Mouse (Mus musculus): ENCODE measurements at regions not wholly inside any gene's neighbourhood (a gene's known extent, or its start where the extent isn't known, plus 50 kb on each side); places are given as distances from the start of the nearest gene placed in this dataset.

DNA sequence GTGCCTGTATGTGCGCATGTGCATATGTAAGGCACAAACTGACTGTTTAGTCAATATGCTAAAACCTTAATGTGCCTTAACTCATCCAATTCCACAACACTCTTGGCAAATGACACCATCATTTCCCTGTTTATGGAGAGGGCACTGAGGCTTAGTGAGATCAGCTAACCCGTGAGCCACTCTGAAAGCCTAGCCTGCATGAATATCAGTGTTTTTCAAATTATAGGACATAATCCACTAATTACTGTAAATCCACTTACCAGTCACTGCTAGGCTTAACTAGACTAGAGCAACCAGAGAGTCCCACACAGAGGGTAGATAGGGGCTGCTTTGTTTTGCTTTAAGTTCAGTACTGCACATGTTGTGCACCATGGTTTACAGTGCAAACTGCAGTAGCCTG is 127.5 kb upstream of the Ankrd55 start:
- H3K4me3 ChIP-seq (ENCODE audit: insufficient read depth, low read depth, low read length), result no peak overlapping the region
- H3K4me1 ChIP-seq (ENCODE audit: control insufficient read depth, insufficient read depth, insufficient read length, low read length), result peaks cover 16% of the 10 kb centered on the region
- peak overlapping the region; percentile 72; the same call in 1 of the 2 replicates for H3K27ac ChIP-seq (replicated peaks; ENCODE audit: low read depth, low read length)

DNA sequence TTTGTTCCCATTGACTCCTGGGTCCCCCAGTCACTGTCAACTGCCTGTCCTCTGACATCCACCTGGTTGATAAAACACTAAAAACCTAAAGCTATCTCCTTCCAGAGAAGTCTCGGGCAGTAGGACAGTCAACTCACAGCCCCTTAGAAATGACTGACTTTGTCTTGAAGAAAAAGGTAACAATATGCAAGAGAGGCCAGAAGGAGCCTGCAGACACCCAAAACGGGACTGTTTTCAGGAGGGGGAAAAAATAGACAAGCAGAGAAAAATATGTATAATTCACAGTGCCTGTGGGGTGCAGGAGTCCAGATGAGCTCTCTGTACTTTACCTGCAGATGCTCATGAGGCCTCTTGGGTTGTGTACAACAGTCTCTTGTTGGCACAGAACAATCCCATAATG is 126.4 kb upstream of the Ankrd55 start:
- H3K4me1 ChIP-seq (ENCODE audit: control insufficient read depth, insufficient read depth, insufficient read length, low read length), result peaks cover 16% of the 10 kb centered on the region
- no peak overlapping the region for H3K4me3 ChIP-seq (ENCODE audit: insufficient read depth, low read depth, low read length)
- H3K27ac ChIP-seq (replicated peaks; ENCODE audit: low read depth, low read length), result no peak overlapping the region

DNA sequence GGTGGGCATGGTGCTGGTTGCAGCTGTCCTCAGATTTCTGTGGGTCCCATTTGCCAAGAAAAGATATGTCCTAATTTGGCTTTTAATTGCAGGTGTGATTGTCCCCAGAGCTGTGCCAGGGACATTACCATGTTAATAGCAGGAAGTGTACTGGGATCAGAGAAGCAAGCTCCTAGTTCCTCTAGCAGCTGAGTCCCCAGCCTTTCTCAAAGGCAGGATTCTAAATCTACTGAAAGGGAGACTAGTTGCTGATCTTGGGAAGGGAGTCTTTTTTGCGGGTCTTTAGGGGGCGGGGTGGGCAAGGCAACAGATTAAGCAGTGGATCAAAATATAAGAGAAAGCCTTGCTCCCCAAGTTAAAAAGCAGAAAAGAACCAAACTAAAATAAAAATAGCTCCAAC is 122.3 kb upstream of the Ankrd55 start:
- H3K4me1 ChIP-seq (ENCODE audit: control insufficient read depth, insufficient read depth, insufficient read length, low read length), result no peaks in the 10 kb centered on the region; the same call in 1 of the 2 replicates
- no peak overlapping the region for H3K4me3 ChIP-seq (ENCODE audit: insufficient read depth, low read depth, low read length)
- no peak overlapping the region for H3K27ac ChIP-seq (replicated peaks; ENCODE audit: low read depth, low read length)

DNA sequence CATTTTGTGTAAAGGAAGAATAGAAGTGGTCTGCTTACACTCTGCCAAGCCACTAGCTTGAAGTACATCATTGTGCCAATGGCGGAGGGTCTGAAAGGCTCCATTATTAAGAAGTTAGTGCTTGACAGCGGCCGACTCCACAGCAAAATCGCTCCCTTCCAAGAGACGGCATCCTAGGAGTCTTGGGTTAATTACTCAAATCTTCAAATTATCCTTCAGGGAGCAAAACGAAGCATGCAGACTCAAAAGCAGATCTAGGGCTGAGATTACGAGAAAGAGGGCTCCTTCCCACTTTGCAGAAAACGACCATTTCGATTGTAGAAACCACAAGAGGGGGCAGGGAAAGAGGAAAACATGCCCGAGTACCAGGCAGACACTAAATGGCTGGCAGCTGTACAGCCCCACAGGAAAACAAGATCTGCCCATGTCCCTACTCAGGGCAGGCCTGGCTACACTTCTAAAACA is 121.9 kb upstream of the Ankrd55 start:
- Histone ChIP-seq H3K27ac (replicated peaks; ENCODE audit: low read depth, low read length) (no peak overlapping the region), H3K4me3 (ENCODE audit: insufficient read depth, low read depth, low read length) (no peak overlapping the region), H3K4me1 (ENCODE audit: control insufficient read depth, insufficient read depth, insufficient read length, low read length) (no peaks in the 10 kb centered on the region)

DNA sequence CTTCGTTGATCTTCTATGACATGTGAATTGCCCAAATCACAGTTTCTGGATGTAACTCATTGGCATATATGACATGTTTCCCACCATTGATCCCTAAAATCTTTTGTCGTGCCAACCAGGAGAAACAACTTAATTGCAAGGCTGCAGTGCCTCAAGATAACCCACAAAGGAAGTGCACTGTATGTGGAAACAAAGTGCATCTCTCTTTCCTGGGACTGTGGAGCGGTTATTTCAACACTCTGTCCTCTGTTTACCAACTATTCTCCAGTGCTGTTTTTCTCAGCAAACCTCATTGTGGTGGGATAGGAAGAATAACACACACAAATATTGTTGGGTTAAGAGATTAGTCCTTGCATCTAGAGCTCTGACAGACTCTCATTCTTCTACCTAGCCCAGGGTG is 119.8 kb upstream of the Ankrd55 start:
- Histone ChIP-seq H3K4me3 (ENCODE audit: insufficient read depth, low read depth, low read length) (no peak overlapping the region), H3K27ac (replicated peaks; ENCODE audit: low read depth, low read length) (no peak overlapping the region)

DNA sequence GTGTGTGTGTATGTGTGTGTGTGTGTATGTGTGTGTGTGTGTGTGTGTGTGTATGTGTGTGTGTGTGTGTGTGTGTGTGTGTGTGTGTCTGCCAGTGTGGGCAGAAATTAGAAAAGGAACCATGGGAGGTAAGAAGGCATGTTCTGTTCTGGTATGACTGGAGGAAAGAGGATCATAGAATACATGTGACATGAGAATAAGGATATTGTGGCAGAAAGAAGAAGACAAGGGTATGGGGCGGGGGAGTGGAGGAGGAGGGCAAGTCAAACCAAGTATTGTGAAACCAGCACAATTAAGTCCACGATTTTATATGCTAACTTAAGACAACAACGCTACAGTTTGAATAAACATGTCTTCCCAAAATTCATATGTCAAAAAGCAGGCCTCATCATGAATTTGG is 117.4 kb upstream of the Ankrd55 start:
- Histone ChIP-seq H3K4me3 (ENCODE audit: insufficient read depth, low read depth, low read length) (no peak overlapping the region), H3K27ac (replicated peaks; ENCODE audit: low read depth, low read length) (no peak overlapping the region), H3K4me1 (ENCODE audit: control insufficient read depth, insufficient read depth, insufficient read length, low read length) (peaks cover 1% of the 10 kb centered on the region; the same call in 1 of the 2 replicates)

More for the DNA sequence above, 119.8 kb upstream of the Ankrd55 start:
- H3K4me1 ChIP-seq (ENCODE audit: control insufficient read depth, insufficient read depth, insufficient read length, low read length), result no peaks in the 10 kb centered on the region

DNA sequence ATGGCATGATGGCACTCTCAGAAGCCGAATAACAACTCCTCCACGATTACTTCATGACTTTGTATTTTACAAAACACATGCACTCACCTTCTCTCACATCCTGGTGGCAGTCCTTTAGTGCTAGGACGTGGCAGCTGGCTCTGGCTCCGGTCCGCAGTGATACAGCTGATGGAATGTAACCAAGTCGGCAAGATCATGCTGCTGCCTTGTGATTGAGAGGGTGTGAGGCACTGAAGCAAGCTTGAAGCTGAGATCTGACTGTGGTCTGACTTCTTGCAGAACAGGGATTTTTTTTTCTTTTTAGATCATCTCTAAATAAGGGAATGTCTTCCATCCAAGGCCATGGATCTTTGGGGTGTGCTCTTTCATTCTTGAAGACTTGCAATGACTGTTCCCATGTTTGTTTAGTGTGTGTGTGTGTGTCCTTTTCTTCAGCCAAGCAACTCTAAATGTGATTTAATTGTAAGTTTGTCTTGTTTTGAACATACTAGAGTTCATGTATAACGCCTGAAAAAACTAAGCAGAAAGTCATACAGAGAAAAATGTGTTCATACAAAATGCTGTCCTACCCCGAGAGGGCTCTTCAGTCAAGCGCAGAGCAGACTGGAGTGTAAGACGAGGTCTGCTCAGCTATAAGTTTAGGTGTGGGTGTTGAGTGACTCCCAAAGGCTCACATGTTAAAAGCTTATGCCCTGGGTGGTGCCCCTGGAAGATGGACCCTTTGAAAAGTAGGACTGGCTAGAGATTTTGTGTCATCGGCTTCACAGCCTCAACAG is 116.1 kb upstream of the Ankrd55 start:
- Histone ChIP-seq H3K27ac (replicated peaks; ENCODE audit: low read depth, low read length) (no peak overlapping the region), H3K4me3 (ENCODE audit: insufficient read depth, low read depth, low read length) (no peak overlapping the region), H3K4me1 (ENCODE audit: control insufficient read depth, insufficient read depth, insufficient read length, low read length) (peaks cover 5% of the 10 kb centered on the region; the same call in 1 of the 2 replicates)

DNA sequence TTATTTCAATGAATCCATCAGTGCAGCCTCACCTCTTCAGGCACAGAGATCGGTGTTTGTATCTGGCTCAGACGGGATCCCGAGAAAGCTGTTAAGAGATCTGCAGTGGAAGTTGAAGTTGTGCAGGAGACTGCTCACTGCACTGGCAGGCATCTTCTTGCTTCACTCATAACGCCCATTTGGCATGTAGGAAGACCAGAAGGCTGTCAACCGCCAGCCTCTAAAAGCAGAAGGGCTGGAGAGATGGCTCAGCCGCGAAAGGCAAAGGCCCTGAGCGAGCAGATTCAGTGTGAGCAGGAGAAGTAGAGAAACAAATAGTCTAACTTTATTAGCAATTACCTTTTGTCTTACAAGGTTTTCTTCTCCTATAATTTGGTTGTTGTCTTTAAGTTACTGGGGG is 114.3 kb upstream of the Ankrd55 start:
- peaks cover 5% of the 10 kb centered on the region; the same call in 1 of the 2 replicates for H3K4me1 ChIP-seq (ENCODE audit: control insufficient read depth, insufficient read depth, insufficient read length, low read length)
- H3K27ac ChIP-seq (replicated peaks; ENCODE audit: low read depth, low read length), result no peak overlapping the region
- no peak overlapping the region for H3K4me3 ChIP-seq (ENCODE audit: insufficient read depth, low read depth, low read length)

DNA sequence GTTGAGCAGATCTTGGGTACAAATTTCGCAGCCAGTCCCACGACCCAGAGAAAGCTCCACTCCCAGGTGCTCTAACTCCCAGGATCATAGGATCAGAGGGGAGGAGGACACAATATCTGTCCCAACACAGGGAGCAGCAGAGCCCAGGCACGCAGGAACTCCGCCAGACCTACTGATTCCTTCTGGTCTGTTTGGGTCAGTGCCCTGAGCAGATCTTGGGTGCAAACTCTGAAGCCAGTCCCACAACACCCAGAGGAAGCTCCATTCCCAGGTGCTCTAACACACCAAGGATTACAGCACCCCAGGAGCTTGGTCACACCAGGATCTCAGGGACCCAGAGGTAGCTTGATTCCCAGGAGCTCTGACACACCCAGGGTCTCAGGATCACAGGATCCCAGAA is 110.2 kb upstream of the Ankrd55 start:
- Histone ChIP-seq H3K4me3 (ENCODE audit: insufficient read depth, low read depth, low read length) (no peak overlapping the region), H3K27ac (replicated peaks; ENCODE audit: low read depth, low read length) (no peak overlapping the region), H3K4me1 (ENCODE audit: control insufficient read depth, insufficient read depth, insufficient read length, low read length) (peaks cover 5% of the 10 kb centered on the region; the same call in 1 of the 2 replicates)

DNA sequence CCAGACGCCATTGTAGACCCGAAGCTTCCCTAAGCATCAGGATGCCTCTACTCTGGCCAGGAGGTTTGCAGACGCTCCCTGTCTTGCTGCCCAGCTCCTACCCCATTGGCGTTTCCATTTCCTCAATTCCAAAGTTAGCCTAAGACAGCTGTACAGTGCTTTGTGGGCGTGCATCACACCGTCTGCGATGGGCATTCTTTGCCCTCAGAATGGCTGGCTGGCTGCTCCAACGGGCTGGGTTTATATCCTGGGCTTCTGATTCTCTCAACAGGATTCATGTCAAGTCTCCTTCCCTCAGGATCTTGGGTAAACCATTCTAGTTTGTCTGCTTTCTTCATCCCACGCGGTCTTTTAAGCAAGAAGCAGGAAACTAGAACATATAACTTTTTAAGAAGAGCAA is 104.3 kb upstream of the Ankrd55 start:
- H3K4me3 ChIP-seq (ENCODE audit: insufficient read depth, low read depth, low read length), result no peak overlapping the region
- H3K27ac ChIP-seq (replicated peaks; ENCODE audit: low read depth, low read length), result no peak overlapping the region
- H3K4me1 ChIP-seq (ENCODE audit: control insufficient read depth, insufficient read depth, insufficient read length, low read length), result no peaks in the 10 kb centered on the region

DNA sequence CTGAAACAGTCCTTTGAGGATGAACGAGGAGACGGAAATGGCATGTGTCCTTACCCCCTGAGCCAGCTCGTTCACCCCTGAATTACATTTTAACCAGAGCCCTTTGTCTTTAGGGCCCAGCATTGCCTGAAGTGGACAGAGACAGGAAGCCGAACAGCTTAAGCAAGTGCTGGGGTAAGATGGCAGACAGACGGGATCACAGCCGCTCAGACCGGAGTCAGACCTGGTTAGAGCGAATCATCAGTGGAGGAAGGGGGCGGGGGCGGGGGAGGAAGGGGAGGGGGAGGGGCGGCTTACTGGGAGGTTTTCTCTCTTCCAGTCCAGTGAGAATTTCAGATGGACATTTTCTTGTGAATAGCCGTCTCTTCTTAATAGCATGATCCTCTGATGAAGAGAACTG is 103.1 kb upstream of the Ankrd55 start:
- Histone ChIP-seq H3K27ac (replicated peaks; ENCODE audit: low read depth, low read length) (no peak overlapping the region), H3K4me3 (ENCODE audit: insufficient read depth, low read depth, low read length) (no peak overlapping the region), H3K4me1 (ENCODE audit: control insufficient read depth, insufficient read depth, insufficient read length, low read length) (peaks cover 5% of the 10 kb centered on the region; the same call in 1 of the 2 replicates)

DNA sequence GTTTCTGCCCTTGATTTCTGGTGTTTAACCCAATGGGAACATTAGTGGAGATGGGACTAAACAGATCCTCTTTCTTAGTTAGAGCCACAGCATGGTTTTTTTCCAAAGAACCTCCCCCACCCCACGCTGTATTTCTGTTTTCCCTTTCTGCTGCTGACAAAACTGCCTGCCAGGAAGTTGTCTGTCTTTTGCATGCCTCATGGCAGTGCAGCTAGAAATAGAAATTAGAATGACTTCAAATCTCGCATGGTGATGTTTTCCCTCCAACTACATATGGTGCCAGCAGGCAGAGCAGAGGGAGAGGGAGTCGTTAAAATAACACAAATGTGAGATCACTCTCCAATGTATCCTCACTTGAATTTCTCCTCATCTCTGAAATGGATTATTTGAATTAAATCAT is 101.0 kb upstream of the Ankrd55 start:
- no peak overlapping the region for H3K4me3 ChIP-seq (ENCODE audit: insufficient read depth, low read depth, low read length)
- no peak overlapping the region for H3K27ac ChIP-seq (replicated peaks; ENCODE audit: low read depth, low read length)
- H3K4me1 ChIP-seq (ENCODE audit: control insufficient read depth, insufficient read depth, insufficient read length, low read length), result peaks cover 19% of the 10 kb centered on the region

DNA sequence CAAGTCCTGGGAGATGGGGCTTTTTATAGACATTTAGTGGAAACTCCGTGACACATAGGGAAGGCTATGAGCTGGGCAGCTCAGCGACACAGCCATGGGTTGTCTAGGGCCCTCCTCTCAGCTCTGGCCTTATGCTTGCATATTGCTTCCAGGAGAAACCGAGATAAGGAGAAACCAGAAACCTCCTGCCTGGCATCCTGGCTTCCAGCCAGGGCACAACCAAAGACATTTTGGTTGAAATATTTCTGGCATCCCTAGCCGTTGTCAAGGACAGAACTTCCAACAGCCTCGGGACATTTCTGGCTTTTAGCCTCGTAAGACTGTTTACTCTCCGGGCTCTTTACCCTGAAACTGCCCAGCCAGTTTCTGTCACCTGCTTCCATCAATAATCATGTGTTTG is 99.9 kb upstream of the Ankrd55 start:
- no peak overlapping the region for H3K27ac ChIP-seq (replicated peaks; ENCODE audit: low read depth, low read length)
- H3K4me3 ChIP-seq (ENCODE audit: insufficient read depth, low read depth, low read length), result no peak overlapping the region
- H3K4me1 ChIP-seq (ENCODE audit: control insufficient read depth, insufficient read depth, insufficient read length, low read length), result peaks cover 21% of the 10 kb centered on the region

DNA sequence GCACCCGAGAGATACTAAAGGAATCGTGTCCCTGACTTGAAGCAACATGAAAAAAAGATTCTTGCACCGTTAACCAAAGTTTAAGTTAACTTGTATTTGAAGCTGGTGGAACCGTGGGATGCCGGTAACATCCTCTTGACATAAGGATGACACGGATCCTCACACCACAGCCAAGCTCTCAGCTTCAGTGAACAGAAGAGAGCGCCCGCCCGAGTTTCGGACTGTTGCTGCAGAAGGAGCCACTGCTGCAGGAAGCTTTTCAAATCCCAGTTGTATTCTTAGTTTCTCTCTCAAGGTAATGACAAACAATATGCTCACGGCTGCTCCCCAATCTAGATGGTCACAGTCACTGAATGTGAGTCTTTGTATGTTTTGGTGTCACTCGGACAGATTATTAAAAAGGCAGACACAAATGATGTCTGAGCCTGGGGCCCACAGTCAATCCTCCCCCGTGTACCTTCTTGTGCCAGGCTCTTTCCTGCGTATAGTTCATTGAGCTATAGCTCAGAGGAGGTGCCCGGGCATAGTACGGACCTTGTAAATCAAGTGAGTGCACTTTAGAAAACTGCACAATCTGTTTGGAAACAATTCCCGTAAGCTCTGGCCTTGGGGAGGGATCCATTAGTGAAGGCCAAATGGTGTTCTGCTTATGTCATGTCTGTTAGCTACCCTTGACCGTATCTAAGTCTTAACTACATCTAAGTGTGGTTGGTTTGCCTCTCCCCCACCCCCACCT is 99.3 kb upstream of the Ankrd55 start:
- Histone ChIP-seq H3K4me3 (ENCODE audit: insufficient read depth, low read depth, low read length) (no peak overlapping the region), H3K27ac (replicated peaks; ENCODE audit: low read depth, low read length) (no peak overlapping the region), H3K4me1 (ENCODE audit: control insufficient read depth, insufficient read depth, insufficient read length, low read length) (peaks cover 21% of the 10 kb centered on the region)

DNA sequence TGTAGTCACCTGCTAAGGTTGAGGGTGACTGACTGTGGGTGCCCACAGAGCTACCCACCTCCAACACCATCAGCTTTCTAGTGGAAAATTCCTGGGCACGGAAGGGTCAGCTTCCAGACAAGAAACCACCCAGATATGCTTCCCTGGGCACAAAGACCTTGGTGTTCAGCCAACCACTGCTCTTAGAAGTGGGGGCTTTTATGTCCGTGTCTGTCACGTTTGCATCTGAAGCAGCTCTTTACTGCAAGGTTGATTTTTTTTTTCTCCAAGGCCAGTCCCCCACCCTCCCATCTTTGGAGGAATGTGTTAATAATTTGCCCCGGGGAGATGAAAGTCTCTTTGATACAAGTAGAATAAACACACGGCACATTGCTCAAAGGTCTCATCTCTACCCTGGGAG is 98.6 kb upstream of the Ankrd55 start:
- H3K4me3 ChIP-seq (ENCODE audit: insufficient read depth, low read depth, low read length), result no peak overlapping the region
- H3K4me1 ChIP-seq (ENCODE audit: control insufficient read depth, insufficient read depth, insufficient read length, low read length), result peaks cover 21% of the 10 kb centered on the region
- H3K27ac ChIP-seq (replicated peaks; ENCODE audit: low read depth, low read length), result no peak overlapping the region

Measured in brown adipose tissue, adult 24 weeks (tissue).